Mouse (Mus musculus) bone marrow macrophage, adult 2 months (primary cell): ENCODE data around the gene Ctsa. TPM values are rescaled to one million over a fixed set of nuclear protein-coding genes. Genes with fewer than 3 reads are reported as not detected.

Experiments used
- H3K27ac ChIP-seq: 2 replicates; pipeline ENCODE4 v1.5.1; 2012; ENCODE audit warnings: low read depth, low read length; ENCODE audit not compliant: insufficient read depth
- H3K4me1 ChIP-seq: 2 replicates; pipeline ENCODE4 v1.6.1; 2012; ENCODE audit warnings: low read length; ENCODE audit not compliant: control insufficient read depth, insufficient read depth
- H3K4me3 ChIP-seq: 2 replicates; pipeline ENCODE4 v1.5.1; 2012; ENCODE audit warnings: mild to moderate bottlenecking, low read length, moderate library complexity; ENCODE audit not compliant: insufficient read depth
- CTCF ChIP-seq: IDR thresholded peaks from 2 replicates; pipeline ENCODE4 v1.5.1; 2012; ENCODE audit warnings: low read depth, mild to moderate bottlenecking, low read length, moderate library complexity
- POLR2A ChIP-seq: IDR thresholded peaks from 2 replicates; pipeline ENCODE4 v1.6.1; 2012; ENCODE audit warnings: mild to moderate bottlenecking, low read depth, low read length, borderline replicate concordance
- polyA plus RNA-seq: library from polyadenylated mRNA; stranded (reverse); fragments of >200 nt; gene quantifications from 2 replicates; pipeline ENCODE4 v1.2.4, GENCODE M21; 2012; ENCODE audit not compliant: missing spikeins, insufficient read depth, insufficient read length

The Ctsa gene
- polyA plus RNA-seq, 1 experiment: 760 TPM

GRCm38 (mm10) chr2:164804533-164805331 lies 27.9 kb upstream of the Ctsa start, which contains the start of the genes Acot8 and Zswim3:
TSS of gene Acot8 (minus strand) at chr2:164804882.
TSS of gene Zswim3 (plus strand) at chr2:164805098.
- Histone ChIP-seq H3K4me3 (peak within 1 kb of the TSS; percentile 92), H3K4me1 (peaks cover 16% of the 10 kb centered on the region), H3K27ac (peak within 1 kb of the TSS; percentile 76)
- TF ChIP-seq CTCF (no peak), POLR2A (peak; percentile 82; the same call in 1 of the 2 replicates)

GRCm38 (mm10) chr2:164805332-164805718 lies 27.3 kb upstream of the Ctsa start:
- H3K27ac ChIP-seq: peak overlapping the region; percentile 76
- TF ChIP-seq CTCF: no peak
- no peak for TF ChIP-seq POLR2A

GRCm38 (mm10) chr2:164806614-164807013 lies 26.1 kb upstream of the Ctsa start:
- no peak for TF ChIP-seq CTCF
- no peak for TF ChIP-seq POLR2A
- Histone ChIP-seq H3K4me1 (peaks cover 16% of the 10 kb centered on the region), H3K4me3 (no peak overlapping the region), H3K27ac (no peak overlapping the region)

More at GRCm38 (mm10) chr2:164805332-164805718, 27.3 kb upstream of the Ctsa start:
- H3K4me1 ChIP-seq: peaks cover 16% of the 10 kb centered on the region
- peak overlapping the region; percentile 88 for H3K4me3 ChIP-seq

GRCm38 (mm10) chr2:164813557-164813956 lies 19.1 kb upstream of the Ctsa start:
- TF ChIP-seq CTCF (no peak), POLR2A (no peak)
- Histone ChIP-seq H3K4me1 (peaks cover 8% of the 10 kb centered on the region), H3K27ac (no peak overlapping the region), H3K4me3 (no peak overlapping the region)

- Histone ChIP-seq H3K27ac (peak overlapping the region; percentile 59), H3K4me3 (no peak overlapping the region), H3K4me1 (peaks cover 8% of the 10 kb centered on the region)
- TF ChIP-seq CTCF (no peak), POLR2A (no peak)
These were observed 17.3 kb upstream of the Ctsa start for GRCm38 (mm10) chr2:164815348-164815747.

- Histone ChIP-seq H3K4me3 (no peak overlapping the region), H3K27ac (peak overlapping the region; percentile 44), H3K4me1 (peaks cover 8% of the 10 kb centered on the region)
- no peak for TF ChIP-seq CTCF
- TF ChIP-seq POLR2A: no peak
These were observed 16.9 kb upstream of the Ctsa start for GRCm38 (mm10) chr2:164815821-164816220.

- no peak overlapping the region for H3K4me3 ChIP-seq
- H3K4me1 ChIP-seq: peaks cover 10% of the 10 kb centered on the region
- TF ChIP-seq CTCF: no peak
- H3K27ac ChIP-seq: no peak overlapping the region
These were observed 15.5 kb upstream of the Ctsa start for GRCm38 (mm10) chr2:164817206-164817605.

- TF ChIP-seq POLR2A (no peak), CTCF (no peak)
- H3K4me1 ChIP-seq: peaks cover 12% of the 10 kb centered on the region
- no peak overlapping the region for H3K4me3 ChIP-seq
- no peak overlapping the region for H3K27ac ChIP-seq
These were observed 15.0 kb upstream of the Ctsa start for GRCm38 (mm10) chr2:164817703-164818102.

GRCm38 (mm10) chr2:164821060-164821459 lies 11.6 kb upstream of the Ctsa start:
- Histone ChIP-seq H3K27ac (no peak overlapping the region), H3K4me3 (no peak overlapping the region), H3K4me1 (peaks cover 7% of the 10 kb centered on the region; the same call in 1 of the 2 replicates)
- no peak for TF ChIP-seq CTCF
- TF ChIP-seq POLR2A: no peak

- Histone ChIP-seq H3K4me1 (peaks cover 7% of the 10 kb centered on the region; the same call in 1 of the 2 replicates), H3K27ac (peak within 1 kb of the TSS; percentile 19), H3K4me3 (peak within 1 kb of the TSS; percentile 67)
- TF ChIP-seq POLR2A (no peak), CTCF (no peak)
These were observed 10.0 kb upstream of the Ctsa start, which contains the start of gene Zswim1 for GRCm38 (mm10) chr2:164822636-164823165. TSS of gene Zswim1 (plus strand) at chr2:164822686.
